Mouse (Mus musculus) lung, embryonic 16.5 days (tissue): ENCODE measurements around the gene Upp2. TPM values are rescaled to one million over a fixed set of nuclear protein-coding genes. Genes with fewer than 3 reads are reported as not detected.

Experiments
- ATAC-seq: fragments of 200-750 bp; cut with Nextera tagmentation; 2 replicates; pipeline ENCODE4 v1.8.0; 2017; ENCODE audit warnings: low read depth, mild to moderate bottlenecking, moderate library complexity
- H3K27ac ChIP-seq: fragments of 300-500 bp; sonication (generic); 2 replicates; pipeline ENCODE4 v1.5.1; 2014; ENCODE audit warnings: mild to moderate bottlenecking, control low read depth, low read length
- H3K27me3 ChIP-seq: fragments of 300-500 bp; sonication (generic); 2 replicates; pipeline ENCODE4 v1.6.1; 2014; ENCODE audit warnings: low read depth, low read length, mixed read lengths; ENCODE audit not compliant: control insufficient read depth, insufficient read depth
- H3K36me3 ChIP-seq: fragments of 300-500 bp; sonication (generic); 2 replicates; pipeline ENCODE4 v1.6.1; 2014; ENCODE audit warnings: low read length; ENCODE audit not compliant: control insufficient read depth, insufficient read depth
- H3K4me1 ChIP-seq: fragments of 300-500 bp; sonication (generic); replicated peaks from 2 replicates; pipeline ENCODE4 v1.6.1; 2014; ENCODE audit warnings: low read length, mixed read lengths; ENCODE audit not compliant: control insufficient read depth, insufficient read depth
- H3K4me2 ChIP-seq: fragments of 300-500 bp; sonication (generic); 2 replicates; pipeline ENCODE4 v1.6.1; 2014; ENCODE audit warnings: low read depth, low read length, control low read depth
- H3K4me3 ChIP-seq: fragments of 300-500 bp; sonication (generic); 2 replicates; pipeline ENCODE4 v1.5.1; 2014; ENCODE audit warnings: mild to moderate bottlenecking, low read length, control low read depth
- H3K9ac ChIP-seq: fragments of 300-500 bp; sonication (generic); 2 replicates; pipeline ENCODE4 v1.6.1; 2014; ENCODE audit warnings: low read length, control low read depth
- H3K9me3 ChIP-seq: fragments of 300-500 bp; sonication (generic); 2 replicates; pipeline ENCODE4 v1.6.1; 2016; ENCODE audit warnings: low read length; ENCODE audit not compliant: control insufficient read depth
- WGBS: fragments of 180-500 bp; shearing (Covaris S2); extraction: QIAGEN DNeasy Blood & Tissue Kit; methylation state at CpG from one replicate; pipeline ENCODE4 v1.1.7; 2014; 5-methylcytosine and 5-hydroxymethylcytosine counted together
- polyA plus RNA-seq: library from polyadenylated mRNA; unstranded; fragments of >200 nt; fragmentation: Nextera tagmentation; extraction: Ambion mirVana; gene quantifications from 2 replicates; pipeline ENCODE4 v1.2.1, GENCODE M21; 2015

Upp2 gene
- polyA plus RNA-seq, 1 experiment from 2014 or later = 6.6 TPM

DNA sequence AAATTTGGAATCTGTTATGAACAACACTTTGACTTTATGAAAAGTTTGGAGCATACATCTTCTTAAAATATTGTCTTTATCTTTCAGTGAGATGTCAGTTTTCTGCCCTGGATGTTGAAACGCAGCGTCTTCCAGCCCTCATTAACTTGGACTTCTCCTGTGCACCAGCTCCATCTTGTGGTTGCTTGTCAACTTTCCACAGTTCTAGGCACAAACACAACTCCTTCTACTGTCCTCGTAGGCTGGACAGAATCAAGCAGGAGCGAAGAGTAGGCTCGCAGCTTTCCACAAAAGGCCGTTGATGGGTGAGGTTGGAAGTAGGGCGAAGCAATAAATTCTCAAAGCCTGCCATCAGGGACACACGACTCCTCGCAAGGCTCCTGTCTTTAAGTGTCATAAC, 100.9 kb downstream of the Upp2 start:
- Histone ChIP-seq H3K4me2 (no peak overlapping the region), H3K9ac (no peak overlapping the region), H3K36me3 (no peaks in the 10 kb centered on the region), H3K27ac (no peak overlapping the region), H3K9me3 (no peaks in the 10 kb centered on the region), H3K4me3 (no peak overlapping the region), H3K27me3 (no peaks in the 10 kb centered on the region), H3K4me1 (no peaks in the 10 kb centered on the region)
- 40% methylated on average over 9 of the region's 9 CpGs for WGBS
- 0 out of 2 replicates have a peak, but pooled peaks have one; percentile 65 for ATAC-seq

DNA sequence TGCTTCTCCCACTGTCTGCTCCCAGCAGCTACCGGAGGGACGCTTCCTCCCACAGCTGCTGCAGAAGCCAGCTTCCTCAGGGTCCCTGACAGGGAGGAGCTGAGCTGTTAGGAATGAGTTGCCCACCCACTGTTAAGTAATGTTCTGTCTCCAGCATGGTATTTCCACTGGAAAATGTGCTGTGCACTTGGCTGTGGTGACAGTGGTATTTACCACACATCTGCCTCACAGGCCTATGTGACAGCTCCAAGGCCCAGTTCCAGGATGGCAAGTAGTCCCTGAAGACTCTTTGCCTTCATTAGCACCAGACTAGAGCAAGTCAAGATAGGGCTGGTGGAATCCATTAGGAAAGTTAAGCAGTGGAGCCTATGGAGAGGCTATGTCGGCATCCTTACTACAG, 102.0 kb downstream of the Upp2 start:
- no peak overlapping the region for H3K4me2 ChIP-seq
- H3K4me1 ChIP-seq = no peaks in the 10 kb centered on the region
- no peaks in the 10 kb centered on the region for H3K27me3 ChIP-seq
- WGBS = 68% methylated on average over 3 of the region's 3 CpGs
- no peak overlapping the region for H3K27ac ChIP-seq
- no peak overlapping the region for H3K4me3 ChIP-seq
- H3K9ac ChIP-seq = no peak overlapping the region
- H3K9me3 ChIP-seq = peaks cover 4% of the 10 kb centered on the region; the same call in 1 of the 2 replicates
- no peaks in the 10 kb centered on the region for H3K36me3 ChIP-seq
- no peak for ATAC-seq

GRCm38 (mm10) chr2:58672520-58672919, 105.4 kb downstream of the Upp2 start:
- no peaks in the 10 kb centered on the region for H3K27me3 ChIP-seq
- no peaks in the 10 kb centered on the region for H3K4me1 ChIP-seq
- H3K27ac ChIP-seq = no peak overlapping the region
- H3K9ac ChIP-seq = no peak overlapping the region
- WGBS = 54% methylated on average over 2 of the region's 2 CpGs
- no peak overlapping the region for H3K4me2 ChIP-seq
- no peak overlapping the region for H3K4me3 ChIP-seq
- 0 out of 2 replicates have a peak, but pooled peaks have one; percentile 31 for ATAC-seq
- H3K36me3 ChIP-seq = no peaks in the 10 kb centered on the region
- peaks cover 4% of the 10 kb centered on the region; the same call in 1 of the 2 replicates for H3K9me3 ChIP-seq

GRCm38 (mm10) chr2:58679968-58680367, 112.9 kb downstream of the Upp2 start:
- 78% methylated on average over 12 of the region's 12 CpGs for WGBS
- Histone ChIP-seq H3K27me3 (no peaks in the 10 kb centered on the region), H3K4me1 (no peaks in the 10 kb centered on the region), H3K27ac (no peak overlapping the region), H3K9me3 (no peaks in the 10 kb centered on the region), H3K4me3 (no peak overlapping the region), H3K9ac (no peak overlapping the region), H3K36me3 (no peaks in the 10 kb centered on the region), H3K4me2 (no peak overlapping the region)
- ATAC-seq = no peak

GRCm38 (mm10) chr2:58680794-58681193, 113.7 kb downstream of the Upp2 start:
- Histone ChIP-seq H3K9me3 (no peaks in the 10 kb centered on the region), H3K4me3 (no peak overlapping the region), H3K4me1 (no peaks in the 10 kb centered on the region), H3K36me3 (no peaks in the 10 kb centered on the region), H3K9ac (no peak overlapping the region), H3K4me2 (no peak overlapping the region), H3K27ac (no peak overlapping the region), H3K27me3 (no peaks in the 10 kb centered on the region)
- 31% methylated on average over 6 of the region's 6 CpGs for WGBS
- ATAC-seq = no peak

- WGBS = 52% methylated on average over 3 of the region's 3 CpGs
- no peaks in the 10 kb centered on the region for H3K36me3 ChIP-seq
- ATAC-seq = no peak
- H3K4me2 ChIP-seq = no peak overlapping the region
- H3K27ac ChIP-seq = no peak overlapping the region
- H3K9me3 ChIP-seq = no peaks in the 10 kb centered on the region
- H3K9ac ChIP-seq = no peak overlapping the region
- no peaks in the 10 kb centered on the region for H3K4me1 ChIP-seq
- H3K27me3 ChIP-seq = no peaks in the 10 kb centered on the region
- no peak overlapping the region for H3K4me3 ChIP-seq
Measured at GRCm38 (mm10) chr2:58681394-58681793, 114.3 kb downstream of the Upp2 start.

- WGBS = 66% methylated on average over 8 of the region's 8 CpGs
Measured at GRCm38 (mm10) chr2:58697501-58697900, 130.4 kb downstream of the Upp2 start.

GRCm38 (mm10) chr2:58699931-58700330, 132.8 kb downstream of the Upp2 start:
- 13% methylated on average over 5 of the region's 5 CpGs for WGBS
- H3K4me1 ChIP-seq = no peaks in the 10 kb centered on the region
- no peak overlapping the region for H3K9ac ChIP-seq
- H3K4me2 ChIP-seq = no peak overlapping the region
- H3K9me3 ChIP-seq = no peaks in the 10 kb centered on the region
- no peaks in the 10 kb centered on the region for H3K36me3 ChIP-seq
- peak; percentile 83 for ATAC-seq
- no peak overlapping the region for H3K4me3 ChIP-seq
- no peak overlapping the region for H3K27ac ChIP-seq
- no peaks in the 10 kb centered on the region for H3K27me3 ChIP-seq

More at GRCm38 (mm10) chr2:58697501-58697900, 130.4 kb downstream of the Upp2 start:
- Histone ChIP-seq H3K27me3 (no peaks in the 10 kb centered on the region), H3K4me3 (no peak overlapping the region), H3K4me2 (no peak overlapping the region), H3K9ac (no peak overlapping the region), H3K4me1 (no peaks in the 10 kb centered on the region), H3K36me3 (no peaks in the 10 kb centered on the region), H3K9me3 (no peaks in the 10 kb centered on the region), H3K27ac (no peak overlapping the region)
- ATAC-seq = no peak

GRCm38 (mm10) chr2:58700354-58700753, 133.3 kb downstream of the Upp2 start:
- H3K4me1 ChIP-seq = no peaks in the 10 kb centered on the region
- WGBS = 40% methylated on average over 7 of the region's 7 CpGs
- no peak for ATAC-seq
- no peak overlapping the region for H3K4me2 ChIP-seq
- no peak overlapping the region for H3K4me3 ChIP-seq
- no peaks in the 10 kb centered on the region for H3K27me3 ChIP-seq
- no peak overlapping the region for H3K27ac ChIP-seq
- H3K9ac ChIP-seq = no peak overlapping the region
- no peaks in the 10 kb centered on the region for H3K9me3 ChIP-seq
- H3K36me3 ChIP-seq = no peaks in the 10 kb centered on the region

DNA sequence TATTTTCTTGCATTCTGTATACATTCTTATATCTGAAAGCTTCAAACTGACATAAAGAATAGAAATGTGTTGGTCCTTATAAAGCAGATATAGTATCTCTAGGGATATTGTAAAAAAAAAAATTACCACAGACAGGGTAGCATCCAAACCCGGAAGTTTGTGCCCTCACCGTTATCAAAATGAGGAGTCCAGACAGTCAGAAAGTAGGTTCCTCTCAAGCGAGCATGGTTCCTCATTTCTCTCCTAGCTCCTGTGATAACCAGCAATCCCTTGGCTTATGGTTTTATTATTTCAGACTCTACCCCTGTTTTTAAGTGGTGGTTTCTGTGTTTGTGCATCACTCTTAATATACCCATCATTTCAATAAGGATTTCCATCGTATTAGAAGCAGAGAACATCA, 134.5 kb downstream of the Upp2 start:
- no peak for ATAC-seq
- no peaks in the 10 kb centered on the region for H3K9me3 ChIP-seq
- no peak overlapping the region for H3K4me3 ChIP-seq
- H3K36me3 ChIP-seq = no peaks in the 10 kb centered on the region
- no peaks in the 10 kb centered on the region for H3K4me1 ChIP-seq
- H3K27me3 ChIP-seq = no peaks in the 10 kb centered on the region
- WGBS = 82% methylated on average over 4 of the region's 4 CpGs
- H3K9ac ChIP-seq = no peak overlapping the region
- no peak overlapping the region for H3K27ac ChIP-seq
- H3K4me2 ChIP-seq = no peak overlapping the region
